Mouse (Mus musculus) liver, embryonic 11.5 days (tissue): Measurements from ENCODE around the gene Vmn1r220. TPM values are rescaled to one million over a fixed set of nuclear protein-coding genes. Genes with fewer than 3 reads are reported as not detected.
"Not testable (repeated sequence)": the region's sequence is repeated elsewhere in the genome, so short reads cannot be mapped to it uniquely, and the experiment has no call there.

Experiments
- ATAC-seq: fragments of 200-750 bp; cut with Nextera tagmentation; replicated peaks from 2 replicates; pipeline ENCODE4 v1.8.0; 2017; ENCODE audit warnings: moderate number of reproducible peaks, mild to moderate bottlenecking, moderate TSS enrichment, moderate library complexity; ENCODE audit not compliant: low FRiP score
- DNase-seq: peaks from one replicate; pipeline ENCODE4 v3.0.0-alpha.2; 2017; ENCODE audit warnings: low spot score
- H3K27ac ChIP-seq: fragments of 300-500 bp; sonication (generic); 2 replicates; pipeline ENCODE4 v1.5.1; 2014; ENCODE audit warnings: mild to moderate bottlenecking, low read depth, low read length, control low read depth
- H3K27me3 ChIP-seq: fragments of 300-500 bp; sonication (generic); replicated peaks from 2 replicates; pipeline ENCODE4 v1.6.1; 2014; ENCODE audit warnings: low read length, mixed read lengths; ENCODE audit not compliant: control insufficient read depth, insufficient read depth
- H3K36me3 ChIP-seq: fragments of 300-500 bp; sonication (generic); 2 replicates; pipeline ENCODE4 v1.6.1; 2014; ENCODE audit warnings: mild to moderate bottlenecking, low read length, moderate library complexity, mixed read lengths; ENCODE audit not compliant: control insufficient read depth, insufficient read depth
- H3K4me1 ChIP-seq: fragments of 300-500 bp; sonication (generic); replicated peaks from 2 replicates; pipeline ENCODE4 v1.6.1; 2014; ENCODE audit warnings: low read length, mixed read lengths; ENCODE audit not compliant: control insufficient read depth, insufficient read depth
- H3K4me2 ChIP-seq: fragments of 300-500 bp; sonication (generic); 2 replicates; pipeline ENCODE4 v1.6.1; 2014; ENCODE audit warnings: mild to moderate bottlenecking, control low read depth, moderate library complexity
- H3K4me3 ChIP-seq: fragments of 300-500 bp; sonication (generic); 2 replicates; pipeline ENCODE4 v1.5.1; 2014; ENCODE audit warnings: low read depth, low read length, control low read depth
- H3K9ac ChIP-seq: fragments of 300-500 bp; sonication (generic); 2 replicates; pipeline ENCODE4 v1.6.1; 2014; ENCODE audit warnings: low read depth, low read length, control low read depth
- H3K9me3 ChIP-seq: fragments of 300-500 bp; sonication (generic); 2 replicates; pipeline ENCODE4 v1.6.1; 2016; ENCODE audit warnings: low read length, inconsistent platforms, mixed read lengths; ENCODE audit not compliant: control insufficient read depth
- WGBS: fragments of 180-500 bp; shearing (Covaris S2); extraction: QIAGEN DNeasy Blood & Tissue Kit; methylation state at CpG from one replicate; pipeline ENCODE4 v1.1.7; 2014; 5-methylcytosine and 5-hydroxymethylcytosine counted together
- polyA plus RNA-seq: library from polyadenylated mRNA; unstranded; fragments of >200 nt; fragmentation: Nextera tagmentation; extraction: Ambion mirVana; gene quantifications from 2 replicates; pipeline ENCODE4 v1.2.1, GENCODE M21; 2014

Gene Vmn1r220
- not detected in 2 replicates for polyA plus RNA-seq

- no peaks in the 10 kb centered on the region for H3K36me3 ChIP-seq
- ATAC-seq: no peak
- no peak for DNase-seq
- no peaks in the 10 kb centered on the region for H3K4me1 ChIP-seq
- H3K27me3 ChIP-seq: no peaks in the 10 kb centered on the region
- no peak within 1 kb of the TSS for H3K4me2 ChIP-seq
- H3K9me3 ChIP-seq: no peaks in the 10 kb centered on the region
- H3K9ac ChIP-seq: no peak within 1 kb of the TSS
- WGBS: 80% methylated on average over 2 of the region's 2 CpGs
- H3K27ac ChIP-seq: no peak within 1 kb of the TSS
- H3K4me3 ChIP-seq: no peak within 1 kb of the TSS
Measured at GRCm38 (mm10) chr13:23187875-23188274, at the start of gene Vmn1r220. Gene Vmn1r220, minus strand, starts transcription at chr13:23187975.

- not testable (repeated sequence) for H3K4me3 ChIP-seq, H3K9me3 ChIP-seq, DNase-seq, H3K27me3 ChIP-seq, H3K9ac ChIP-seq, H3K27ac ChIP-seq, ATAC-seq, H3K4me1 ChIP-seq, H3K36me3 ChIP-seq, H3K4me2 ChIP-seq
Measured at GRCm38 (mm10) chr13:23235847-23236246, 48.1 kb upstream of the Vmn1r220 start, which contains the start of gene Vmn1r222. Gene Vmn1r222, minus strand, starts transcription at chr13:23235947.

GRCm38 (mm10) chr13:23213827-23214226 lies 26.1 kb upstream of the Vmn1r220 start, which contains the start of gene Vmn1r221:
Gene Vmn1r221, plus strand, starts transcription at chr13:23214127.
- ATAC-seq, H3K4me3 ChIP-seq, H3K4me2 ChIP-seq, H3K9me3 ChIP-seq, DNase-seq, H3K4me1 ChIP-seq, H3K27me3 ChIP-seq, H3K9ac ChIP-seq, H3K36me3 ChIP-seq, H3K27ac ChIP-seq: not testable (repeated sequence)
- WGBS: 67% methylated on average over 2 of the region's 2 CpGs

- H3K4me3 ChIP-seq, H3K27ac ChIP-seq, H3K9ac ChIP-seq, H3K36me3 ChIP-seq, H3K4me2 ChIP-seq, H3K9me3 ChIP-seq, H3K27me3 ChIP-seq, DNase-seq, ATAC-seq, H3K4me1 ChIP-seq: not testable (repeated sequence)
- WGBS: 70% methylated on average over 1 of the region's 1 CpGs
Measured at GRCm38 (mm10) chr13:23203885-23204284, 16.1 kb upstream of the Vmn1r220 start.

- WGBS: 67% methylated on average over 4 of the region's 4 CpGs
- not testable (repeated sequence) for H3K4me2 ChIP-seq, DNase-seq, H3K4me1 ChIP-seq, H3K4me3 ChIP-seq, H3K27ac ChIP-seq, H3K9ac ChIP-seq, ATAC-seq, H3K27me3 ChIP-seq, H3K9me3 ChIP-seq, H3K36me3 ChIP-seq
Measured at GRCm38 (mm10) chr13:23166471-23166870, 21.3 kb downstream of the Vmn1r220 start.

GRCm38 (mm10) chr13:23159012-23159411 lies 28.8 kb downstream of the Vmn1r220 start, which contains the start of gene Vmn1r219:
Gene Vmn1r219, plus strand, starts transcription at chr13:23159312.
- Histone ChIP-seq H3K4me3 (no peak within 1 kb of the TSS), H3K9me3 (no peaks in the 10 kb centered on the region), H3K36me3 (no peaks in the 10 kb centered on the region), H3K9ac (no peak within 1 kb of the TSS), H3K27ac (no peak within 1 kb of the TSS), H3K27me3 (no peaks in the 10 kb centered on the region), H3K4me2 (no peak within 1 kb of the TSS), H3K4me1 (no peaks in the 10 kb centered on the region)
- DNase-seq (no peak), ATAC-seq (no peak)
- 65% methylated on average over 4 of the region's 4 CpGs for WGBS

GRCm38 (mm10) chr13:23157848-23158247 lies 29.9 kb downstream of the Vmn1r220 start:
- H3K36me3 ChIP-seq: no peaks in the 10 kb centered on the region
- no peak overlapping the region for H3K4me3 ChIP-seq
- ATAC-seq (no peak), DNase-seq (no peak)
- H3K9me3 ChIP-seq: no peaks in the 10 kb centered on the region
- no peak overlapping the region for H3K27ac ChIP-seq
- no peak overlapping the region for H3K4me2 ChIP-seq
- no peaks in the 10 kb centered on the region for H3K27me3 ChIP-seq
- whole genome bisulfite sequencing: 72% methylated on average over 3 of the region's 3 CpGs
- H3K9ac ChIP-seq: no peak overlapping the region
- no peaks in the 10 kb centered on the region for H3K4me1 ChIP-seq

GRCm38 (mm10) chr13:23138880-23139279 lies 48.9 kb downstream of the Vmn1r220 start:
- Histone ChIP-seq H3K36me3 (no peaks in the 10 kb centered on the region), H3K27me3 (no peaks in the 10 kb centered on the region), H3K9ac (no peak overlapping the region), H3K4me2 (no peak overlapping the region), H3K9me3 (no peaks in the 10 kb centered on the region), H3K4me1 (no peaks in the 10 kb centered on the region), H3K4me3 (no peak overlapping the region), H3K27ac (no peak overlapping the region)
- WGBS: 83% methylated on average over 2 of the region's 2 CpGs
- ATAC-seq (no peak), DNase-seq (no peak)

GRCm38 (mm10) chr13:23133501-23133900 lies 54.3 kb downstream of the Vmn1r220 start:
- 63% methylated on average over 1 of the region's 1 CpGs for WGBS
- Histone ChIP-seq H3K9ac (no peak overlapping the region), H3K36me3 (no peaks in the 10 kb centered on the region), H3K27ac (no peak overlapping the region), H3K27me3 (no peaks in the 10 kb centered on the region), H3K9me3 (no peaks in the 10 kb centered on the region), H3K4me3 (no peak overlapping the region), H3K4me1 (no peaks in the 10 kb centered on the region), H3K4me2 (no peak overlapping the region)
- no peak for DNase-seq
- no peak for ATAC-seq
